Mouse (Mus musculus) myocyte (in vitro differentiated cells): ENCODE measurements around the gene Pkd2. TPM values are rescaled to one million over a fixed set of nuclear protein-coding genes. Genes with fewer than 3 reads are reported as not detected.

ENCODE experiments used
- H3K27me3 ChIP-seq: one replicate; pipeline ENCODE4 v1.6.1; 2011; ENCODE audit not compliant: control insufficient read depth, insufficient read depth, insufficient read length
- H3K36me3 ChIP-seq: one replicate; pipeline ENCODE4 v1.6.1; 2011; ENCODE audit not compliant: control insufficient read depth, insufficient read depth
- H3K4me2 ChIP-seq: one replicate; pipeline ENCODE4 v1.6.1; 2011; ENCODE audit warnings: low read depth, control low read depth
- H3K4me3 ChIP-seq: one replicate; pipeline ENCODE4 v1.5.1; 2011; ENCODE audit warnings: mild to moderate bottlenecking, control low read depth, moderate library complexity
- H3K79me2 ChIP-seq: one replicate; pipeline ENCODE4 v1.6.1; 2011; ENCODE audit not compliant: control insufficient read depth, insufficient read depth
- H3ac ChIP-seq: one replicate; pipeline ENCODE4 v1.6.1; 2011; ENCODE audit not compliant: control insufficient read depth, insufficient read length
- CEBPB ChIP-seq: IDR thresholded peaks from 2 replicates; pipeline ENCODE4 v1.6.1; 2011; ENCODE audit warnings: mild to moderate bottlenecking, moderate library complexity; ENCODE audit not compliant: poor library complexity, insufficient read depth, severe bottlenecking
- E2F4 ChIP-seq: IDR thresholded peaks from one replicate; pipeline ENCODE4 v1.6.1; 2011; ENCODE audit warnings: mild to moderate bottlenecking, control low read depth, moderate library complexity; ENCODE audit not compliant: insufficient read depth
- MAX ChIP-seq: IDR thresholded peaks from one replicate; pipeline ENCODE4 v1.6.1; 2011; ENCODE audit warnings: low read depth, mild to moderate bottlenecking, control low read depth
- MYOD1 ChIP-seq, 3 experiments: IDR thresholded peaks; one replicate each; pipeline ENCODE4 v1.6.1; 2011; ENCODE audit warnings: control low read depth in 2 of 3, low read depth in 2 of 3, mild to moderate bottlenecking in 2 of 3, moderate library complexity in 1 of 3; ENCODE audit not compliant: insufficient read length in 2 of 3, control insufficient read depth in 1 of 3
- MYOG ChIP-seq, 3 experiments: IDR thresholded peaks; one replicate each; pipeline ENCODE4 v1.6.1; 2011; ENCODE audit warnings: control low read depth in 2 of 3, low read depth in 2 of 3, mild to moderate bottlenecking in 2 of 3; ENCODE audit not compliant: insufficient read length in 2 of 3, control insufficient read depth in 1 of 3, insufficient read depth in 1 of 3
- POLR2A ChIP-seq: IDR thresholded peaks from one replicate; pipeline ENCODE4 v1.6.1; 2011; ENCODE audit warnings: low read depth, mild to moderate bottlenecking, control low read depth, moderate library complexity; ENCODE audit not compliant: insufficient read length
- POLR2AphosphoS2 ChIP-seq: IDR thresholded peaks from one replicate; pipeline ENCODE4 v1.6.1; 2011; ENCODE audit warnings: low read depth, control low read depth; ENCODE audit not compliant: insufficient read length
- REST ChIP-seq: IDR thresholded peaks from one replicate; pipeline ENCODE4 v1.6.1; 2011; ENCODE audit warnings: mild to moderate bottlenecking, control low read depth, moderate library complexity; ENCODE audit not compliant: insufficient read depth, insufficient read length
- SRF ChIP-seq: IDR thresholded peaks from one replicate; pipeline ENCODE4 v1.6.1; 2011; ENCODE audit warnings: low read depth; ENCODE audit not compliant: control insufficient read depth, insufficient read length
- TCF12 ChIP-seq: IDR thresholded peaks from one replicate; pipeline ENCODE4 v1.6.1; 2011; ENCODE audit warnings: mild to moderate bottlenecking, control low read depth; ENCODE audit not compliant: poor library complexity, insufficient read depth, severe bottlenecking
- TCF3 ChIP-seq: IDR thresholded peaks from one replicate; pipeline ENCODE4 v1.6.1; 2011; ENCODE audit warnings: low read depth, control low read depth; ENCODE audit not compliant: insufficient read length
- USF1 ChIP-seq: IDR thresholded peaks from one replicate; pipeline ENCODE4 v1.6.1; 2011; ENCODE audit warnings: low read depth, mild to moderate bottlenecking, control low read depth, moderate library complexity
- polyA plus RNA-seq: library from polyadenylated mRNA; unstranded; fragments of >200 nt; fragmentation: generic; extraction: Trizol; gene quantifications from one replicate; pipeline ENCODE4 v1.2.1, GENCODE M21; 2012; ENCODE audit warnings: missing spikeins

Gene Pkd2
- polyA plus RNA-seq, 1 experiment: 6.3 TPM

- Histone ChIP-seq H3ac (no peak overlapping the region), H3K27me3 (no peaks in the 10 kb centered on the region), H3K36me3 (peaks cover 7% of the 10 kb centered on the region), H3K4me2 (no peak overlapping the region), H3K4me3 (no peak overlapping the region), H3K79me2 (peaks cover 15% of the 10 kb centered on the region)
- TF ChIP-seq MYOD1 (IDR thresholded peaks at IDR 0.05; ENCODE audit: control insufficient read depth in 1 of 3, insufficient read length in 2 of 3, low read depth in 2 of 3) (no peak), USF1 (no peak), REST (no peak), TCF3 (no peak), MYOG (IDR thresholded peaks at IDR 0.05; ENCODE audit: control insufficient read depth in 1 of 3, insufficient read depth in 1 of 3, insufficient read length in 2 of 3, low read depth in 2 of 3) (no peak), POLR2A (no peak), E2F4 (no peak), CEBPB (no peak), SRF (no peak), MAX (no peak), POLR2AphosphoS2 (no peak), TCF12 (no peak)
Measured at GRCm38 (mm10) chr5:104504883-104505282, 45.6 kb downstream of the Pkd2 start.

- peak overlapping the region; percentile 94 for H3ac ChIP-seq
- no peaks in the 10 kb centered on the region for H3K27me3 ChIP-seq
- peak overlapping the region; percentile 75 for H3K4me2 ChIP-seq
- peak overlapping the region; percentile 73 for H3K4me3 ChIP-seq
- TF ChIP-seq USF1 (no peak), REST (no peak), CEBPB (no peak), MAX (no peak), SRF (no peak), MYOD1 (IDR thresholded peaks at IDR 0.05; ENCODE audit: control insufficient read depth in 1 of 3, insufficient read length in 2 of 3, low read depth in 2 of 3) (no peak)
- peaks cover 18% of the 10 kb centered on the region for H3K79me2 ChIP-seq
- no peaks in the 10 kb centered on the region for H3K36me3 ChIP-seq
Measured at GRCm38 (mm10) chr5:104507829-104508194, 48.6 kb downstream of the Pkd2 start.

GRCm38 (mm10) chr5:104508195-104508891 is 49.1 kb downstream of the Pkd2 start, which contains the start of gene BC005561:
Gene BC005561 (plus strand): TSS chr5:104508352.
- H3K36me3 ChIP-seq: no peaks in the 10 kb centered on the region
- no peaks in the 10 kb centered on the region for H3K27me3 ChIP-seq
- H3K4me3 ChIP-seq: peak within 1 kb of the TSS; percentile 73
- H3ac ChIP-seq: peak within 1 kb of the TSS; percentile 94
- peak; percentile 77 for TF ChIP-seq POLR2AphosphoS2
- peak; percentile 74 for TF ChIP-seq POLR2A
- TF ChIP-seq CEBPB: no peak
- TF ChIP-seq USF1: no peak
- peak within 1 kb of the TSS; percentile 89 for H3K4me2 ChIP-seq
- peaks cover 18% of the 10 kb centered on the region for H3K79me2 ChIP-seq

GRCm38 (mm10) chr5:104511211-104511610 is 52.0 kb downstream of the Pkd2 start:
- TF ChIP-seq MYOD1 (IDR thresholded peaks at IDR 0.05; ENCODE audit: control insufficient read depth in 1 of 3, insufficient read length in 2 of 3, low read depth in 2 of 3) (no peak), CEBPB (no peak), E2F4 (no peak), SRF (no peak), TCF12 (no peak), MYOG (IDR thresholded peaks at IDR 0.05; ENCODE audit: control insufficient read depth in 1 of 3, insufficient read depth in 1 of 3, insufficient read length in 2 of 3, low read depth in 2 of 3) (no peak), REST (no peak), POLR2A (no peak), MAX (no peak), USF1 (no peak), POLR2AphosphoS2 (no peak), TCF3 (no peak)
- Histone ChIP-seq H3ac (no peak overlapping the region), H3K36me3 (no peaks in the 10 kb centered on the region), H3K4me2 (no peak overlapping the region), H3K27me3 (no peaks in the 10 kb centered on the region), H3K79me2 (peaks cover 22% of the 10 kb centered on the region), H3K4me3 (no peak overlapping the region)

GRCm38 (mm10) chr5:104538612-104539011 is 79.4 kb downstream of the Pkd2 start:
- H3ac ChIP-seq: no peak overlapping the region
- no peaks in the 10 kb centered on the region for H3K27me3 ChIP-seq
- no peak overlapping the region for H3K4me2 ChIP-seq
- no peak for TF ChIP-seq TCF12
- TF ChIP-seq SRF: no peak
- TF ChIP-seq POLR2A: no peak
- no peak for TF ChIP-seq E2F4
- no peak for TF ChIP-seq MYOD1 (IDR thresholded peaks at IDR 0.05; ENCODE audit: control insufficient read depth in 1 of 3, insufficient read length in 2 of 3, low read depth in 2 of 3)
- no peak for TF ChIP-seq POLR2AphosphoS2
- TF ChIP-seq MYOG (IDR thresholded peaks at IDR 0.05; ENCODE audit: control insufficient read depth in 1 of 3, insufficient read depth in 1 of 3, insufficient read length in 2 of 3, low read depth in 2 of 3): no peak
- TF ChIP-seq REST: no peak
- TF ChIP-seq CEBPB: no peak
- no peak for TF ChIP-seq USF1
- TF ChIP-seq MAX: no peak
- TF ChIP-seq TCF3: no peak
- H3K4me3 ChIP-seq: no peak overlapping the region
- H3K79me2 ChIP-seq: no peaks in the 10 kb centered on the region
- peaks cover 7% of the 10 kb centered on the region for H3K36me3 ChIP-seq
